Comparison of ENCODE assay signal across 11 mouse cellular contexts in genomic region chr8:123813173-123813891, GRCm38 (mm10). TPM values are rescaled to one million over a fixed set of nuclear protein-coding genes. Genes with fewer than 3 reads are reported as not detected.
DNase-seq lines count a peak whose midpoint lies in the region; ATAC-seq lines count a peak whose summit lies in the region.
"Had no signal": no experiment of that assay in that cellular context is flagged by ENCODE, and none has a peak within 500 bp of the region (broad histone marks: within the 10 kb centered on the region; RNA-seq: fewer than 3 reads in every experiment).

No protein-coding gene starts in this region.

- H3K4me1 ChIP-seq in forebrain, embryonic 12.5 days: no peaks in the 10 kb centered on the region; the same call in 1 of the 2 replicates
- H3K4me1 ChIP-seq in forebrain, embryonic 10.5 days: peaks cover 23% of the 10 kb centered on the region
- H3K4me1 ChIP-seq in intestine, embryonic 15.5 days (replicated peaks): peaks cover 14% of the 10 kb centered on the region
- peaks cover 64% of the 10 kb centered on the region for H3K4me1 ChIP-seq in liver, embryonic 12.5 days

- WGBS in forebrain, embryonic 12.5 days: 81% methylated on average over 16 of the region's 16 CpGs
- WGBS in forebrain, embryonic 10.5 days: 90% methylated on average over 16 of the region's 16 CpGs
- WGBS in intestine, embryonic 15.5 days: 71% methylated on average over 16 of the region's 16 CpGs
- WGBS in liver, embryonic 12.5 days (ENCODE audit: insufficient replicate concordance): 77% methylated on average over 16 of the region's 16 CpGs

- H3K4me2 ChIP-seq in forebrain, embryonic 12.5 days: no peak overlapping the region
- peak overlapping the region; percentile 38 for H3K4me2 ChIP-seq in intestine, embryonic 15.5 days (replicated peaks)
- no peak overlapping the region for H3K4me2 ChIP-seq in liver, embryonic 12.5 days
- H3K4me2 ChIP-seq: lung, embryonic 14.5 days had no signal

- peak overlapping the region; percentile 12; the same call in 1 of the 2 replicates for H3K9ac ChIP-seq in forebrain, embryonic 12.5 days
- H3K9ac ChIP-seq in intestine, embryonic 15.5 days: peak overlapping the region; percentile 11; the same call in 1 of the 2 replicates
- peak overlapping the region; percentile 28; the same call in 1 of the 2 replicates for H3K9ac ChIP-seq in liver, embryonic 12.5 days
- H3K9ac ChIP-seq: lung, embryonic 14.5 days had no signal

- no peaks in the 10 kb centered on the region for H3K9me3 ChIP-seq in forebrain, embryonic 12.5 days
- H3K9me3 ChIP-seq in forebrain, embryonic 10.5 days: peaks cover 4% of the 10 kb centered on the region; the same call in 1 of the 2 replicates
- H3K9me3 ChIP-seq in intestine, embryonic 15.5 days: no peaks in the 10 kb centered on the region; the same call in 1 of the 2 replicates
- no peaks in the 10 kb centered on the region for H3K9me3 ChIP-seq in liver, embryonic 12.5 days (replicated peaks)

- no peak for ATAC-seq in forebrain, embryonic 12.5 days (ENCODE audit: low FRiP score)
- peak; percentile 61 for ATAC-seq in intestine, embryonic 15.5 days
- no peak for ATAC-seq in liver, embryonic 12.5 days
- ATAC-seq in granulocyte monocyte progenitor cell, adult 5-6 weeks (replicated peaks; ENCODE audit: poor library complexity, severe bottlenecking): no peak
- ATAC-seq: hindbrain, embryonic 16.5 days had no signal

- H3K27ac ChIP-seq in forebrain, embryonic 12.5 days: no peak overlapping the region
- H3K27ac ChIP-seq in forebrain, embryonic 10.5 days: no peak overlapping the region
- peak overlapping the region; percentile 77 for H3K27ac ChIP-seq in intestine, embryonic 15.5 days
- H3K27ac ChIP-seq in liver, embryonic 12.5 days: peak overlapping the region; percentile 42; the same call in 1 of the 2 replicates

- H3K36me3 ChIP-seq in forebrain, embryonic 12.5 days (replicated peaks): peaks cover 16% of the 10 kb centered on the region
- peaks cover 66% of the 10 kb centered on the region for H3K36me3 ChIP-seq in forebrain, embryonic 10.5 days (replicated peaks)
- no peaks in the 10 kb centered on the region for H3K36me3 ChIP-seq in intestine, embryonic 15.5 days
- peaks cover 51% of the 10 kb centered on the region for H3K36me3 ChIP-seq in liver, embryonic 12.5 days

- H3K27me3 ChIP-seq in forebrain, embryonic 12.5 days: no peaks in the 10 kb centered on the region
- H3K27me3 ChIP-seq in forebrain, embryonic 10.5 days (ENCODE audit: poor library complexity, severe bottlenecking): no peaks in the 10 kb centered on the region
- no peaks in the 10 kb centered on the region for H3K27me3 ChIP-seq in intestine, embryonic 15.5 days (replicated peaks)
- no peaks in the 10 kb centered on the region for H3K27me3 ChIP-seq in liver, embryonic 12.5 days (replicated peaks)

- DNase-seq in forebrain, embryonic 10.5 days (ENCODE audit: extremely low spot score, low spot score): no peak
- DNase-seq in cerebellum, adult 11-12 months: peak; percentile 94
- DNase-seq in right cerebral cortex, adult 18-20 months: no peak
- no peak for DNase-seq in embryo, embryonic 10 days (ENCODE audit: low spot score)
- DNase-seq: lung, embryonic 14.5 days had no signal

- no peak overlapping the region for H3K4me3 ChIP-seq in forebrain, embryonic 12.5 days (replicated peaks)
- no peak overlapping the region for H3K4me3 ChIP-seq in forebrain, embryonic 10.5 days
- H3K4me3 ChIP-seq in intestine, embryonic 15.5 days (replicated peaks): no peak overlapping the region
- H3K4me3 ChIP-seq in liver, embryonic 12.5 days: no peak overlapping the region
- H3K4me3 ChIP-seq: myocyte had no signal

RNA-seq across cellular contexts. Expression of gene Rab4a, which starts 7.5 kb away (rescaled TPM):
- 61.4 and 63.9 TPM in 2 replicates for polyA plus RNA-seq in forebrain, embryonic 12.5 days (2016; fragmentation: Nextera tagmentation; extraction: Ambion mirVana)
- 74.9 and 77.6 TPM in 2 replicates for polyA plus RNA-seq in forebrain, embryonic 10.5 days (2016; fragmentation: Nextera tagmentation; extraction: Ambion mirVana)
- polyA plus RNA-seq in intestine, embryonic 15.5 days (2015; fragmentation: Nextera tagmentation; extraction: Ambion mirVana): 53.1 and 54.8 TPM in 2 replicates
- 36.3 and 38.3 TPM in 2 replicates for polyA plus RNA-seq in liver, embryonic 12.5 days (2016; fragmentation: Nextera tagmentation; extraction: Ambion mirVana)
- total RNA-seq in granulocyte monocyte progenitor cell, adult 5-6 weeks (2014; fragmentation: Nextera tagmentation): 6.2 TPM in 1 of 2 replicates, not detected in the other
- 0.21 and 0.43 TPM in 2 replicates for total RNA-seq in granulocyte monocyte progenitor cell, adult 5-6 weeks (2017)

RNA-seq across cellular contexts. Expression of gene Ccsap, which starts 46.7 kb away (rescaled TPM):
- 11.7 and 12.3 TPM in 2 replicates for polyA plus RNA-seq in forebrain, embryonic 12.5 days (2016; fragmentation: Nextera tagmentation; extraction: Ambion mirVana)
- polyA plus RNA-seq in forebrain, embryonic 10.5 days (2016; fragmentation: Nextera tagmentation; extraction: Ambion mirVana): 7.3 and 8.2 TPM in 2 replicates
- 3.4 and 3.6 TPM in 2 replicates for polyA plus RNA-seq in intestine, embryonic 15.5 days (2015; fragmentation: Nextera tagmentation; extraction: Ambion mirVana)
- 5.5 and 5.8 TPM in 2 replicates for polyA plus RNA-seq in liver, embryonic 12.5 days (2016; fragmentation: Nextera tagmentation; extraction: Ambion mirVana)
- total RNA-seq in granulocyte monocyte progenitor cell, adult 5-6 weeks (2014; fragmentation: Nextera tagmentation): 4.4 and 4.8 TPM in 2 replicates
- 5.1 and 5.3 TPM in 2 replicates for total RNA-seq in granulocyte monocyte progenitor cell, adult 5-6 weeks (2017)

Comparison
In these comparisons a context has a peak if more than half of its experiments do, and no peak if none do; other contexts are left out.
1. H3K27ac ChIP-seq: peak in intestine, embryonic 15.5 days (single experiment) and liver, embryonic 12.5 days (single experiment); none in forebrain, embryonic 12.5 days (single experiment) and forebrain, embryonic 10.5 days (single experiment).
2. Peak in every context shown above with its lines, with median percentiles within 50 percentile points of each other: H3K9ac ChIP-seq.